Mouse (Mus musculus): ENCODE measurements around the gene Nav2. TPM values are rescaled to one million over a fixed set of nuclear protein-coding genes. Genes with fewer than 3 reads are reported as not detected.
A peak's percentile ranks its signal among the peaks of the same experiment; 100 is the strongest.

Nav2 gene
- total and polyA plus RNA-seq, 3 experiments: under 0.01 TPM; not detected in 2

DNA sequence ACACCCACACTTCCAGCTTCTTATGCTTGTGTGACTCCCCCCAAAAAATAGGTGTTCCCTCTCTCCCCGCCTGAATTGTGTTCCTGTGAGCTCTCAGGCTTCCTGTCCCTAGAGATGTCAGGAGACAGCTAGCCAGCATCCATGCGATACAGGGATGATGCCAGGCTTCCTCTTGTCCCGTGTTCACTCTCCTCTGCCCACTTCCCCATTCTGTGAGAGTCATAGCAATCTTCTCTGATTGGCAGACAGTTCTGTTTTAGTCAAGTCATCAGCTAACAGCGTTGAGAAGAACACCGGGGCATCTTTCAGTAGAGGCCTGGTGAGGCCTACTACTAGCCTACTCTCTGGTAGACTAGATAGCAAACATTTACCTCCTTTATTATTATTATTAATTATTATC is 546.1 kb downstream of the Nav2 start:
- Histone ChIP-seq H3K9ac (ENCODE audit: insufficient read depth, low read depth) (no peak overlapping the region), H3K4me1 (ENCODE audit: control insufficient read depth in 1 of 2, insufficient read depth in 2 of 2) (no peaks in the 10 kb centered on the region), H3K4me3 (replicated peaks in 1 of 3; ENCODE audit: low read depth in 2 of 3, low read length in 2 of 3, poor library complexity in 1 of 3) (no peak overlapping the region), H3K79me2 (replicated peaks; ENCODE audit: control insufficient read depth, extremely low read depth, insufficient read depth, poor library complexity, severe bottlenecking) (no peaks in the 10 kb centered on the region), H3K27me3 (replicated peaks) (peaks cover 14% of the 10 kb centered on the region), H3K27ac (ENCODE audit: insufficient read depth, low read depth) (no peak overlapping the region), H3K9me3 (replicated peaks; ENCODE audit: low read length) (no peaks in the 10 kb centered on the region), H3K36me3 (replicated peaks in 1 of 2; ENCODE audit: control insufficient read depth in 1 of 2, insufficient read depth in 1 of 2, low read length in 1 of 2) (no peaks in the 10 kb centered on the region), H3K4me2 (ENCODE audit: insufficient read depth, low read depth, poor library complexity, severe bottlenecking) (no peak overlapping the region)
- in situ Hi-C loops (cut with MboI; ENCODE audit: low pct_ligation_motif_present, low pct_unique_long_range_greater_than_20kb, low sequenced_read_pairs) (no loop called here), dilution Hi-C loops (cut with MboI; ENCODE audit: extremely low pct_ligation_motif_present, extremely low pct_unique_long_range_greater_than_20kb, low sequenced_read_pairs) (no loop called here)
- DNase-seq (ENCODE audit: extremely low read depth): no peak
- no peak for TF ChIP-seq JUND (conservative IDR thresholded peaks at IDR 0.05; ENCODE audit: low read depth, low read length)
- TF ChIP-seq USF2 (conservative IDR thresholded peaks at IDR 0.05; ENCODE audit: low read depth, low read length): no peak
- TF ChIP-seq RCOR1 (conservative IDR thresholded peaks at IDR 0.05; ENCODE audit: low read depth, low read length): no peak

DNA sequence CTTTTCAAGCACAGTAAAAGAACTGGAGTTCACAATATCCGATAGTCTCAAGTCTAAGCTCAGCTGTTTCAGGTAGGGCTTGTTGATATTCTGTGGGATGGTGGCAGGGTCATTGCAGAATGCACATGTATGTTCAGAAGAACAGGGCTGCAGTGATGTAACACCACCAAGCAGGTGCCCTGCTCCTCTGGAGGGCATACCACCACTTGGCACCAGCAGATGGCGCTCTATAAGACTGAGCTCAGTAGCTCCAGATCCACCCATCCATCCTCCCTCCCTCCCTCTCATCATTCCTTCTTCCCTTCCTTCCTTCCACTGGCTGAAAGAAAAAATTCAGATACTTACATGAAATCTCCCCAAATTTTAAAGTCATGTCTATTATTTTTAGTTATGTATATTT is 547.6 kb downstream of the Nav2 start:
- Histone ChIP-seq H3K4me2 (ENCODE audit: insufficient read depth, low read depth, poor library complexity, severe bottlenecking) (no peak overlapping the region), H3K4me1 (ENCODE audit: control insufficient read depth in 1 of 2, insufficient read depth in 2 of 2) (no peaks in the 10 kb centered on the region), H3K36me3 (replicated peaks in 1 of 2; ENCODE audit: control insufficient read depth in 1 of 2, insufficient read depth in 1 of 2, low read length in 1 of 2) (no peaks in the 10 kb centered on the region), H3K9me3 (replicated peaks; ENCODE audit: low read length) (no peaks in the 10 kb centered on the region), H3K4me3 (replicated peaks in 1 of 3; ENCODE audit: low read depth in 2 of 3, low read length in 2 of 3, poor library complexity in 1 of 3) (no peak overlapping the region), H3K79me2 (replicated peaks; ENCODE audit: control insufficient read depth, extremely low read depth, insufficient read depth, poor library complexity, severe bottlenecking) (no peaks in the 10 kb centered on the region), H3K9ac (ENCODE audit: insufficient read depth, low read depth) (no peak overlapping the region), H3K27me3 (replicated peaks) (peaks cover 18% of the 10 kb centered on the region), H3K27ac (ENCODE audit: insufficient read depth, low read depth) (no peak overlapping the region)
- in situ Hi-C loops (cut with MboI; ENCODE audit: low pct_ligation_motif_present, low pct_unique_long_range_greater_than_20kb, low sequenced_read_pairs): no loop called here
- dilution Hi-C loops (cut with MboI; ENCODE audit: extremely low pct_ligation_motif_present, extremely low pct_unique_long_range_greater_than_20kb, low sequenced_read_pairs): no loop called here
- TF ChIP-seq ZKSCAN1 (IDR thresholded peaks at IDR 0.05; ENCODE audit: borderline replicate concordance, low read depth, low read length): no peak
- TF ChIP-seq TBP (conservative IDR thresholded peaks at IDR 0.05; ENCODE audit: low read depth, low read length): no peak
- TF ChIP-seq CTCF (conservative IDR thresholded peaks at IDR 0.05 in 1 of 2, IDR thresholded peaks at IDR 0.05 in 1 of 2; ENCODE audit: low read depth in 2 of 2, low read length in 2 of 2): peak; percentile 64 to 69
- peak; percentile 40 for DNase-seq (ENCODE audit: extremely low read depth)

DNA sequence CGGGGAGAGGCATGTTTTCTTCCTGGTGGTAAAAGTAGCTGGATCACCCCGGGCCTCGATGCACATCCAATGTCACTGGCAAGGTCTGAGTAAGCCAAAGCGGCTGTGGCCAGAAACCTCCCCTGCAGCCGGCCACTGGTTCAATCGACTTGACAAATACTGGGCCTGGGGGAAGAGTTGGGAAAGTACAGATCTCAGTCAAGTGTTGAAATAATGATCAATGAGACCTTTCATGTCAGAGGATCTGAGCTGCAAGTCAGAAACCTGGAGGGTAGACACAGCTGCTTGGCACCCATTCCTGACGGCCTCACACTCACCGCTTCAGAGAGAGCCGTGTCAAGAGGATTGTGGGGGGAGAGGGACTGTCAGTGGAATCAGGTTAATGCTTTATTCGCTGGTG is 548.9 kb downstream of the Nav2 start:
- DNase-seq (ENCODE audit: extremely low read depth): no peak
- H3K4me1 ChIP-seq (ENCODE audit: control insufficient read depth in 1 of 2, insufficient read depth in 2 of 2): peaks cover 0 to 5% of the 10 kb centered on the region in 2 experiments; a peak in 1 of 4 replicates
- no peak overlapping the region for H3K4me3 ChIP-seq (replicated peaks in 1 of 3; ENCODE audit: low read depth in 2 of 3, low read length in 2 of 3, poor library complexity in 1 of 3)
- peaks cover 27% of the 10 kb centered on the region for H3K27me3 ChIP-seq (replicated peaks)
- H3K4me2 ChIP-seq (ENCODE audit: insufficient read depth, low read depth, poor library complexity, severe bottlenecking): no peak overlapping the region
- H3K36me3 ChIP-seq (replicated peaks in 1 of 2; ENCODE audit: control insufficient read depth in 1 of 2, insufficient read depth in 1 of 2, low read length in 1 of 2): no peaks in the 10 kb centered on the region
- no peaks in the 10 kb centered on the region for H3K79me2 ChIP-seq (replicated peaks; ENCODE audit: control insufficient read depth, extremely low read depth, insufficient read depth, poor library complexity, severe bottlenecking)
- H3K9me3 ChIP-seq (replicated peaks; ENCODE audit: low read length): no peaks in the 10 kb centered on the region
- no peak overlapping the region for H3K27ac ChIP-seq (ENCODE audit: insufficient read depth, low read depth)
- in situ Hi-C loops (cut with MboI; ENCODE audit: low pct_ligation_motif_present, low pct_unique_long_range_greater_than_20kb, low sequenced_read_pairs) (no loop called here), dilution Hi-C loops (cut with MboI; ENCODE audit: extremely low pct_ligation_motif_present, extremely low pct_unique_long_range_greater_than_20kb, low sequenced_read_pairs) (no loop called here)
- no peak for TF ChIP-seq CHD2 (IDR thresholded peaks at IDR 0.05; ENCODE audit: low read length)
- TF ChIP-seq UBTF (IDR thresholded peaks at IDR 0.05; ENCODE audit: low read depth, low read length): no peak
- TF ChIP-seq IRF4 (IDR thresholded peaks at IDR 0.05; ENCODE audit: low read depth, low read length): no peak
- TF ChIP-seq POLR2A (IDR thresholded peaks at IDR 0.05; ENCODE audit: low read depth, low read length): no peak
- TF ChIP-seq HCFC1 (IDR thresholded peaks at IDR 0.05; ENCODE audit: low read depth, low read length): no peak
- TF ChIP-seq MAFK (IDR thresholded peaks at IDR 0.05; ENCODE audit: insufficient replicate concordance, low read length): no peak
- no peak for TF ChIP-seq SIN3A (IDR thresholded peaks at IDR 0.05; ENCODE audit: low read length)
- H3K9ac ChIP-seq (ENCODE audit: insufficient read depth, low read depth): no peak overlapping the region
